Mouse (Mus musculus) liver, embryonic 14.5 days (tissue): ENCODE measurements around the gene Stra8. TPM values are rescaled to one million over a fixed set of nuclear protein-coding genes. Genes with fewer than 3 reads are reported as not detected.
A peak's percentile ranks its signal among the peaks of the same experiment; 100 is the strongest.

Experiments
- ATAC-seq: fragments of 200-750 bp; cut with Nextera tagmentation; 2 replicates; pipeline ENCODE4 v1.8.0; 2017; ENCODE audit warnings: moderate number of reproducible peaks, mild to moderate bottlenecking, moderate library complexity; ENCODE audit not compliant: insufficient read depth
- DNase-seq, 3 experiments: peaks; one replicate each; pipeline ENCODE4 v3.0.0-alpha.2; 2012 to 2013; ENCODE audit warnings: low read depth in 3 of 3, low spot score in 3 of 3
- H3K27ac ChIP-seq: fragments of 300-500 bp; sonication (generic); 2 replicates; pipeline ENCODE4 v1.5.1; 2014; ENCODE audit warnings: moderate library complexity, mild to moderate bottlenecking, control low read depth, inconsistent platforms
- H3K27me3 ChIP-seq: fragments of 300-500 bp; sonication (generic); 2 replicates; pipeline ENCODE4 v1.6.1; 2014; ENCODE audit warnings: mild to moderate bottlenecking, low read length, moderate library complexity; ENCODE audit not compliant: control insufficient read depth, insufficient read depth
- H3K36me3 ChIP-seq: fragments of 300-500 bp; sonication (generic); replicated peaks from 2 replicates; pipeline ENCODE4 v1.6.1; 2014; ENCODE audit warnings: low read depth; ENCODE audit not compliant: control insufficient read depth, insufficient read depth
- H3K4me1 ChIP-seq, 2 experiments: fragments of 200-500 bp in 1 of 2; fragments of 300-500 bp in 1 of 2; sonication (generic) in 1 of 2; replicated peaks; 2 replicates each; pipeline ENCODE4 v1.6.1; 2012 to 2014; ENCODE audit warnings: antibody characterized with exemption in 1 of 2, inconsistent platforms in 1 of 2, low read length in 1 of 2; ENCODE audit not compliant: control insufficient read depth in 2 of 2, insufficient read depth in 2 of 2
- H3K4me2 ChIP-seq: fragments of 300-500 bp; sonication (generic); 2 replicates; pipeline ENCODE4 v1.6.1; 2014; ENCODE audit warnings: low read depth, mild to moderate bottlenecking, control low read depth, moderate library complexity
- H3K4me3 ChIP-seq, 2 experiments: fragments of 200-500 bp in 1 of 2; fragments of 300-500 bp in 1 of 2; sonication (generic) in 1 of 2; 2 replicates each; pipeline ENCODE4 v1.5.1; 2012 to 2014; ENCODE audit warnings: low read depth in 2 of 2, low read length in 2 of 2, mild to moderate bottlenecking in 2 of 2, control low read depth in 1 of 2, inconsistent platforms in 1 of 2, moderate library complexity in 1 of 2; ENCODE audit not compliant: insufficient read depth in 1 of 2
- H3K9ac ChIP-seq: fragments of 300-500 bp; sonication (generic); replicated peaks from 2 replicates; pipeline ENCODE4 v1.6.1; 2014; ENCODE audit warnings: mild to moderate bottlenecking, control low read depth, moderate library complexity
- H3K9me3 ChIP-seq: fragments of 300-500 bp; sonication (generic); 2 replicates; pipeline ENCODE4 v1.6.1; 2016; ENCODE audit warnings: low read length, mixed read lengths; ENCODE audit not compliant: control insufficient read depth
- CTCF ChIP-seq: IDR thresholded peaks from 2 replicates; pipeline ENCODE4 v1.5.1; 2016; ENCODE audit warnings: antibody characterized with exemption, low read depth, control low read depth
- EP300 ChIP-seq: IDR thresholded peaks from 2 replicates; pipeline ENCODE4 v1.6.1; 2016; ENCODE audit warnings: antibody characterized with exemption, low read depth
- WGBS: fragments of 180-500 bp; shearing (Covaris S2); extraction: QIAGEN DNeasy Blood & Tissue Kit; methylation state at CpG from one replicate; pipeline ENCODE4 v1.1.7; 2014; ENCODE audit not compliant: insufficient replicate concordance; 5-methylcytosine and 5-hydroxymethylcytosine counted together
- polyA plus RNA-seq, 2 experiments: library from polyadenylated mRNA; depleted of rRNA in 1 of 2; stranded (reverse) in 1 of 2; unstranded in 1 of 2; fragments of >200 nt; fragmentation: Nextera tagmentation in 1 of 2; extraction: Ambion mirVana in 1 of 2; gene quantifications; 2 replicates each; pipeline versions ENCODE4 v1.2.1 to v1.2.3; 2012 to 2014

The Stra8 gene
- polyA plus RNA-seq (2012; rRNA removed) (not detected in 2 replicates), polyA plus RNA-seq (2014; fragmentation: Nextera tagmentation; extraction: Ambion mirVana) (not detected in 2 replicates)

- H3K4me3 ChIP-seq, result no peak within 1 kb of the TSS
- H3K4me2 ChIP-seq, result no peak within 1 kb of the TSS
- H3K9me3 ChIP-seq, result no peaks in the 10 kb centered on the region
- DNase-seq (no peak), ATAC-seq (no peak)
- H3K4me1 ChIP-seq, result peaks cover 0 to 8% of the 10 kb centered on the region in 2 experiments; a peak in 2 of 4 replicates
- no peaks in the 10 kb centered on the region for H3K36me3 ChIP-seq
- 51% methylated on average over 10 of the region's 10 CpGs for WGBS
- H3K27me3 ChIP-seq, result no peaks in the 10 kb centered on the region
- H3K27ac ChIP-seq, result no peak within 1 kb of the TSS
- H3K9ac ChIP-seq, result no peak within 1 kb of the TSS
- TF ChIP-seq EP300 (no peak), CTCF (no peak)
Observed at GRCm38 (mm10) chr6:34919956-34920355, at the start of gene Stra8. Stra8 (plus strand) TSS chr6:34920163.

DNA sequence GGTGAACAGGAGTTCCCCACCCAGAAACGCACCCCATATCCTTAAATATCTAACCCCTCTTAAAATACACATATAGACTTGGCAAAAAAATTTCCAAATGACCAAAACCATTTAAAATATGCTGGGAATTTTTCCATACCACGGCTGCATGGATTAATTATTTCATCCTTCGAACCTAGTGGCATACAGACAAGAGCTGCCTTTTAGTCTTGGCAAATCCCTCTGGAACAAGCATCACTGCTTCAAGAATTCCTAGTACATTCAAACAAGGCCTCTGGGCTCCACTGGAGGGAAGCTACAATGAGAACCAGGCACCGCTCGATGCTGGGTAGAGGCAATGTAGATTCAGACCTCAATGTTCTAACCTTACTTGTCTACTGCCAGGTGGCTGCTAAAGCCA is 49.2 kb upstream of the Stra8 start:
- Histone ChIP-seq H3K9ac (no peak overlapping the region), H3K27ac (no peak overlapping the region; the same call in 1 of the 2 replicates), H3K27me3 (no peaks in the 10 kb centered on the region), H3K36me3 (no peaks in the 10 kb centered on the region; the same call in 1 of the 2 replicates), H3K4me2 (no peak overlapping the region), H3K4me3 (no peak overlapping the region), H3K9me3 (no peaks in the 10 kb centered on the region), H3K4me1 (peaks cover 48 to 59% of the 10 kb centered on the region in 2 experiments)
- DNase-seq (no peak), ATAC-seq (no peak)
- WGBS, result 66% methylated on average over 5 of the region's 5 CpGs
- no peak for TF ChIP-seq EP300
- no peak for TF ChIP-seq CTCF

DNA sequence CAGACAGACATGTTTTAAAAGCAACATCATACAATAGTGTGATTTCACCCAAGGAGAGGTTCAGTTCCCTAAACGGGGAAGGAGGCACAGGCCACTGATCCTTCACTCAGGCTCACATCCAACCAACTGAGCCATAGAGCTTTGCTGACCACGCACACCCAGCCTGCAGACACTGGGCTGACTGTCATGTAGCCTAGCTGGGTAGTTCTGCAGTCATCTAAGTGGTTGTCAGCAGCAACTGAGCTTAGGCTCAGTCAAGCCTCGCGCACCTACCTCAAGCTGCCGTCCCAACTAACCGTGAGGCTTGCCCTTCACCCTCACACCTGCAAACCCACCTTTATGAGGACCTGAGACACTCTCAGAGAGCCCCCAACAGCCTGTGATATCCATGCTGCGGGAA is 48.0 kb upstream of the Stra8 start:
- Histone ChIP-seq H3K4me2 (no peak overlapping the region), H3K4me1 (peaks cover 55 to 64% of the 10 kb centered on the region in 2 experiments), H3K9ac (no peak overlapping the region), H3K9me3 (no peaks in the 10 kb centered on the region), H3K27me3 (no peaks in the 10 kb centered on the region), H3K36me3 (no peaks in the 10 kb centered on the region; the same call in 1 of the 2 replicates), H3K27ac (peak overlapping the region; percentile 34; the same call in 1 of the 2 replicates), H3K4me3 (no peak overlapping the region)
- TF ChIP-seq CTCF, result no peak
- TF ChIP-seq EP300, result no peak
- DNase-seq (no peak), ATAC-seq (no peak)
- WGBS, result 78% methylated on average over 7 of the region's 7 CpGs

- DNase-seq (no peak), ATAC-seq (no peak)
- TF ChIP-seq EP300 (no peak), CTCF (no peak)
- H3K9ac ChIP-seq, result no peak overlapping the region
- no peak overlapping the region for H3K4me3 ChIP-seq
- H3K27ac ChIP-seq, result no peak overlapping the region
- 86% methylated on average over 10 of the region's 10 CpGs for WGBS
- H3K27me3 ChIP-seq, result no peaks in the 10 kb centered on the region
- no peaks in the 10 kb centered on the region for H3K9me3 ChIP-seq
- H3K4me2 ChIP-seq, result no peak overlapping the region
- peaks cover 60 to 61% of the 10 kb centered on the region in 2 experiments for H3K4me1 ChIP-seq
- no peaks in the 10 kb centered on the region; the same call in 1 of the 2 replicates for H3K36me3 ChIP-seq
Observed at GRCm38 (mm10) chr6:34872871-34873270, 47.1 kb upstream of the Stra8 start.

DNA sequence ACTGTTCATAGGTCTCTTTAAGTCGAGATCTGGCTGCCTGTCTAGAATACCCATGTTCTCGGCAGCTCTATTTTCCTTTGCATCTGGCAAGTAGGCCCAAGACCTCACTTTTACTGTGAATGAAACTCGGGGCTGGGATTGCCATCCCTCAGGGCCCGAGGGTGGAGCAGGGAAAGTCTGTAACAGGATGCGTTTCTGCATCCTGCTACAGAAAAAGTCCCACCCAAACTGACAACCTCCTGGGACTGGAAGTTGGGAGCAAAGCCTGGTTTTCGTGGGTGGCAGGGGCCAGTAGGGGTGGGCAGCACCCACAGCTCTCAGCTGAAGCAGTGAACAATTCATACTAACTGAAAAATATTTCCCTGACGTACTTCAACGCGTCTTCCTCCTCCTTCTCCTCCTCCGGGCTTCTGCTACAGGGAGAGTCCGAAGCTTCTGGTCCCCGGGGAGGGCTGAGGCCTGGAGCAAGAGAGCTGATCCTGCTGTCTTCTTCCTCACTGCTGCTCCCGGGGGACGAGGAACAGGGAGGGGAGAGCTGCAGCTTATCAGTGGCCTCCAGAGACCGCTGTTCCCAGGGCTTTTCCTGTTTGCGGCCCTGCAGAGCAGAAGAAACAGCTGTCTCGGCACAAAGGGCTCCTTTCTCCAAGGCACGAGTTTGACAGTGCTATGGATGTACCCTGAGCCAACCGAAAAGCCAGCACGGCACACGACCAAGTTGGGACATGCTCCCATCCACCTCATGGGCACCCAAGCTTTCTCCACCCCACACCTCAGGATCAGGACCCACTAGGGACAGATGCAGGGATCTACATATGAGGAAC is 45.7 kb upstream of the Stra8 start:
- peak; percentile 63 to 73 (median 67) for DNase-seq
- TF ChIP-seq EP300 (peak; percentile 74), CTCF (peak; percentile 61)
- Histone ChIP-seq H3K4me3 (peak overlapping the region; percentile 53 to 86), H3K27ac (peak overlapping the region; percentile 90), H3K27me3 (no peaks in the 10 kb centered on the region), H3K4me2 (peak overlapping the region; percentile 84), H3K4me1 (peaks cover 54 to 55% of the 10 kb centered on the region in 2 experiments), H3K9ac (peak overlapping the region; percentile 81), H3K9me3 (no peaks in the 10 kb centered on the region), H3K36me3 (peaks cover under 1% of the 10 kb centered on the region; the same call in 1 of the 2 replicates)
- 13% methylated on average over 21 of the region's 21 CpGs for WGBS
- ATAC-seq, result peak; percentile 52
